Mouse (Mus musculus) limb, embryonic 10.5 days (tissue): ENCODE data around the gene Dio3. TPM values are rescaled to one million over a fixed set of nuclear protein-coding genes. Genes with fewer than 3 reads are reported as not detected.

Source experiments
- microRNA-seq: library from miRNA; unstranded; fragments of <30 nt; microRNA quantifications from one replicate; pipeline ENCODE4, GENCODE M21; 2017
- polyA plus RNA-seq: library from polyadenylated mRNA; unstranded; fragments of >200 nt; fragmentation: Nextera tagmentation; extraction: Ambion mirVana; gene quantifications from 2 replicates; pipeline ENCODE4 v1.2.1, GENCODE M21; 2016

Gene Dio3
- polyA plus RNA-seq, 1 experiment from 2014 or later: 0.58 TPM

Small RNAs within 50 kb of the gene (microRNA-seq; reads per million reads assigned to microRNA genes)
- 151 reads per million, percentile 54 among the genes with 10 or more reads in this experiment for gene Mir1247

Other genes with a start within 250 kb of the Dio3 start
- 136 and 148 TPM in 2 replicates for gene Ppp2r5c, start 168.1 kb downstream of the Dio3 start, polyA plus RNA-seq